Mouse (Mus musculus) layer of hippocampus, postnatal 36 days (tissue): ENCODE data around the gene Ano8. TPM values are rescaled to one million over a fixed set of nuclear protein-coding genes. Genes with fewer than 3 reads are reported as not detected.
"Not testable (repeated sequence)": the region's sequence is repeated elsewhere in the genome, so short reads cannot be mapped to it uniquely, and the experiment has no call there.

Experiments used
- DNase-seq, 2 experiments: peaks; one replicate each; pipeline ENCODE4 v3.0.0; 2022
- total RNA-seq, 2 experiments: library from RNA; stranded (reverse); gene quantifications; 2 replicates each; pipeline ENCODE4 v1.2.3; 2021

The Ano8 gene
- total RNA-seq, 2 experiments from 2014 or later = 54.3 to 55.1 TPM

GRCm38 (mm10) chr8:71437041-71437440 is 48.7 kb downstream of the Ano8 start:
- no peak for DNase-seq

- not testable (repeated sequence) for DNase-seq
Measured at GRCm38 (mm10) chr8:71432935-71433334, 52.8 kb downstream of the Ano8 start.

Other genes with a start within 250 kb of the Ano8 start
- gene Myo9b, start 213.2 kb downstream of the Ano8 start, total RNA-seq = 10 to 100 TPM; 32.9 to 36.4 TPM
- 1 to 10 TPM; 7.8 to 9.9 TPM for gene Haus8, start 213.0 kb downstream of the Ano8 start, total RNA-seq
- gene Use1, start 119.1 kb downstream of the Ano8 start, total RNA-seq = 100 to 1,000 TPM; 105 to 108 TPM
- 10 to 100 TPM; 12.1 to 14.1 TPM for gene Ocel1, start 114.7 kb downstream of the Ano8 start, total RNA-seq
- 10 to 100 TPM; 42.6 to 47.1 TPM for gene Nr2f6, start 104.0 kb downstream of the Ano8 start, total RNA-seq
- gene Ushbp1, start 90.2 kb downstream of the Ano8 start, total RNA-seq = 1 to 10 TPM; 3.6 to 5.1 TPM
- gene Babam1, start 89.1 kb downstream of the Ano8 start, total RNA-seq = 10 to 100 TPM; 92.1 to 93.4 TPM
- gene Ankle1, start 80.0 kb downstream of the Ano8 start, total RNA-seq = under 1 TPM; 0.27 to 0.46 TPM
- gene Abhd8, start 22.3 kb downstream of the Ano8 start, total RNA-seq = 100 to 1,000 TPM; 274 to 278 TPM
- gene Mrpl34, start 21.0 kb downstream of the Ano8 start, total RNA-seq = 10 to 100 TPM; 49.6 to 52.1 TPM
- gene Dda1, start 16.8 kb downstream of the Ano8 start, total RNA-seq = 10 to 100 TPM; 87.6 to 93.5 TPM
- gene Gtpbp3, start 2.1 kb upstream of the Ano8 start, total RNA-seq = 10 to 100 TPM; 31.7 to 33.3 TPM
- 1 to 10 TPM; 6.3 to 6.7 TPM for gene Plvap, start 25.8 kb upstream of the Ano8 start, total RNA-seq
- gene Ccdc194, start 39.7 kb upstream of the Ano8 start, total RNA-seq = not detected
- gene Bst2, start 51.5 kb upstream of the Ano8 start, total RNA-seq = 1 to 10 TPM; 3.0 to 5.8 TPM
- gene Mvb12a, start 57.0 kb upstream of the Ano8 start, total RNA-seq = 10 to 100 TPM; 30.1 to 34.7 TPM
- gene Tmem221, start 72.9 kb upstream of the Ano8 start, total RNA-seq = not detected
- gene Nxnl1, start 80.6 kb upstream of the Ano8 start, total RNA-seq = not detected
- 100 to 1,000 TPM; 109 to 123 TPM for gene Slc27a1, start 82.9 kb upstream of the Ano8 start, total RNA-seq
- 10 to 100 TPM; 31.0 to 35.8 TPM for gene Pgls, start 106.2 kb upstream of the Ano8 start, total RNA-seq
- gene Fam129c, start 111.7 kb upstream of the Ano8 start, total RNA-seq = 1 to 10 TPM; 3.7 to 4.5 TPM
- 10 to 100 TPM; 52.3 to 55.6 TPM for gene Colgalt1, start 125.0 kb upstream of the Ano8 start, total RNA-seq
- 100 to 1,000 TPM; 268 to 288 TPM for gene Unc13a, start 185.8 kb upstream of the Ano8 start, total RNA-seq
- gene Jak3, start 190.3 kb upstream of the Ano8 start, total RNA-seq = 1 to 10 TPM; 5.2 TPM
- 1 to 10 TPM in 1 of 2 experiments, not detected in 1; 3.6 TPM for gene Insl3, start 203.3 kb upstream of the Ano8 start, total RNA-seq
- gene B3gnt3, start 215.8 kb upstream of the Ano8 start, total RNA-seq = under 1 TPM; 0.40 to 0.91 TPM
- gene Fcho1, start 239.8 kb upstream of the Ano8 start, total RNA-seq = 100 to 1,000 TPM; 103 to 114 TPM